Mouse (Mus musculus) lung, postnatal 0 days (tissue): ENCODE results near the gene Sucla2. TPM values are rescaled to one million over a fixed set of nuclear protein-coding genes. Genes with fewer than 3 reads are reported as not detected.
A peak's percentile ranks its signal among the peaks of the same experiment; 100 is the strongest.
"Not testable (repeated sequence)": the region's sequence is repeated elsewhere in the genome, so short reads cannot be mapped to it uniquely, and the experiment has no call there.

ENCODE experiments used
- ATAC-seq: fragments of 200-750 bp; cut with Nextera tagmentation; 2 replicates; pipeline ENCODE4 v1.8.0; 2017; ENCODE audit warnings: moderate library complexity
- DNase-seq: peaks from one replicate; pipeline ENCODE4 v3.0.0-alpha.2; 2016; ENCODE audit warnings: low spot score
- H3K27ac ChIP-seq: fragments of 300-500 bp; sonication (generic); 2 replicates; pipeline ENCODE4 v1.5.1; 2014; ENCODE audit warnings: antibody characterized with exemption, mild to moderate bottlenecking, low read length, mixed read lengths
- H3K27me3 ChIP-seq: fragments of 300-500 bp; sonication (generic); replicated peaks from 2 replicates; pipeline ENCODE4 v1.6.1; 2014; ENCODE audit warnings: low read length, mixed read lengths; ENCODE audit not compliant: insufficient read depth
- H3K36me3 ChIP-seq: fragments of 300-500 bp; sonication (generic); 2 replicates; pipeline ENCODE4 v1.6.1; 2014; ENCODE audit warnings: low read length, mixed read lengths; ENCODE audit not compliant: insufficient read depth
- H3K4me1 ChIP-seq: fragments of 300-500 bp; sonication (generic); 2 replicates; pipeline ENCODE4 v1.6.1; 2014; ENCODE audit warnings: antibody characterized with exemption, low read depth, low read length, mixed read lengths; ENCODE audit not compliant: insufficient read depth
- H3K4me2 ChIP-seq: fragments of 300-500 bp; sonication (generic); replicated peaks from 2 replicates; pipeline ENCODE4 v1.6.1; 2014; ENCODE audit warnings: low read depth, mild to moderate bottlenecking, low read length, moderate library complexity, mixed read lengths
- H3K4me3 ChIP-seq: fragments of 300-500 bp; sonication (generic); 2 replicates; pipeline ENCODE4 v1.5.1; 2014; ENCODE audit warnings: low read depth, low read length
- H3K9ac ChIP-seq: fragments of 300-500 bp; sonication (generic); replicated peaks from 2 replicates; pipeline ENCODE4 v1.6.1; 2014; ENCODE audit warnings: low read depth, mild to moderate bottlenecking
- H3K9me3 ChIP-seq: fragments of 300-500 bp; sonication (generic); 2 replicates; pipeline ENCODE4 v1.6.1; 2016; ENCODE audit warnings: low read length, mixed read lengths
- CTCF ChIP-seq: IDR thresholded peaks from 2 replicates; pipeline ENCODE4 v1.5.1; 2016; ENCODE audit warnings: antibody characterized with exemption, mild to moderate bottlenecking
- EP300 ChIP-seq: IDR thresholded peaks from 2 replicates; pipeline ENCODE4 v1.6.1; 2016; ENCODE audit warnings: antibody characterized with exemption, mild to moderate bottlenecking, control low read depth
- WGBS: fragments of 180-500 bp; shearing (Covaris S2); extraction: QIAGEN DNeasy Blood & Tissue Kit; methylation state at CpG from one replicate; pipeline ENCODE4 v1.1.7; 2014; 5-methylcytosine and 5-hydroxymethylcytosine counted together
- polyA plus RNA-seq: library from polyadenylated mRNA; unstranded; fragments of >200 nt; fragmentation: Nextera tagmentation; extraction: Ambion mirVana; gene quantifications from 2 replicates; pipeline ENCODE4 v1.2.1, GENCODE M21; 2015

The Sucla2 gene
- polyA plus RNA-seq, 1 experiment from 2014 or later: 80.2 TPM

DNA sequence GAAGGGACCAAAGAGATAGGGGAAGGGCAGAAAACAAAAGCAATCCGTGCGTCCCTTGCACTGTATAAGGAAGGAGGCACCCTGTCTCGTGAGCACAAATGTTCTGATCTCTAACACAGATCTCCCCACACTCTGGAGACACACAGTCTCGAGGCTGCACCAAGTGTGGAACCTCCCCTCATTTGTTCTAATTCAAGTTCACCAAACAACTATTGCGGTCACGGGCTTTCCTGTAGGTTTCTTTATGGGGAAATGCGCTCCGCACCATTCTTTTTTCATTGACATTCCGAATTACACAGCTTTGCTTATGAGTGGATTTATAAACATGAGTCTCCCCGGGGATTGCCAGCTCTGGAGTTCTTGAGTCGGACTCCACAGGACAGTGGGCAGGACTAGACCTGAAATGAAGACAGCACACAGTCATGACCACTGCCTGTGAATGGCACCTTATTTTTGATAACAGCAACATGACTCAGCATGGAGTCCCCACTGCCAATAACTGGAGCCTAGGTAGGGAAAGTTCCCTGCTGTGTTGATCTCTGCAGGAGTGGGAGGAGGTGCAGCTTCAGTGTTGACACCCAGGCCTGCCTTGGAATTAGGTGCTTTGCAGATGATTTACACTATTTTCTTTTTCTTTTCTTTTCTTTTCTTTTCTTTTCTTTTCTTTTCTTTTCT, 17.3 kb upstream of the Sucla2 start:
- no peaks in the 10 kb centered on the region for H3K27me3 ChIP-seq
- peak; percentile 67 for TF ChIP-seq EP300
- no peak for TF ChIP-seq CTCF
- ATAC-seq: peak; percentile 82
- peak overlapping the region; percentile 27; the same call in 1 of the 2 replicates for H3K4me2 ChIP-seq
- no peak overlapping the region for H3K9ac ChIP-seq
- 34% methylated on average over 11 of the region's 11 CpGs for WGBS
- H3K27ac ChIP-seq: peak overlapping the region; percentile 61
- DNase-seq: peak; percentile 70
- no peak overlapping the region for H3K4me3 ChIP-seq
- peaks cover 8% of the 10 kb centered on the region; the same call in 1 of the 2 replicates for H3K4me1 ChIP-seq
- H3K9me3 ChIP-seq: no peaks in the 10 kb centered on the region
- H3K36me3 ChIP-seq: no peaks in the 10 kb centered on the region

DNA sequence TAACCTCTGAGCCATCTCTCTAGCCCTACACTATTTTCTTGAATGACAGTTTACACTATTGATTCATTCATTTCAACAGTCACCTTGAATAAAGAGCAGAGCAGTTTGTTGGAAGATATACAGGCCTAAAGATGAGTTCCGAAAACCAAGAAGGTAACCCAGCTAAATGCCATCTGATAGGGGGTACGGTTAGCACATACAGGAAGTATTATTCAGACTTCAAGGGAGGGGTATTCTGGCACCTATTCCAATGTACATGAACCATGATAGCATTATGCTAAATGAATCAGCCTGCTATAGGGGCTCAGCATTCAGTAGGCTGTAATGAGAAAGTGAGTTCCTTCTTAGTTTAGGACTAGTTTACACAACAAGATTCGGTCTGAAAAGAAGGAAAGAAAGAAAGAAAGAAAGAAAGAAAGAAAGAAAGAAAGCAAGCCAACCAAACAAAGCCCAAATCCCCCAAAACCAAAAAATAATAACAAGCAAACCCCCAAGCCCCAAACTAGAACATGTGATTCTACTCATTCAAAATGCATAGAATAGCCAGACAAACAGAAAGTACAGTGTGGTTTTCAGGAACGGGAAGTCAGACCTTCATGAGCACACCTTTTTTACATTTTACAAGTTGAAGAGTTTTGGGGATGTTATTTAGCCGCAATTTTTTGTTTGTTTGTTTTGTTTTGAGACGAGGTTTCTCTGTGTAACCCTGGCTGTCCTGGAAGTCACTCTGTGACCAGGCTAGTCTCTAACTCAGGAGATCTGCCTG, 16.3 kb upstream of the Sucla2 start:
- TF ChIP-seq CTCF: no peak
- no peak for TF ChIP-seq EP300
- 95% methylated on average over 6 of the region's 6 CpGs for WGBS

DNA sequence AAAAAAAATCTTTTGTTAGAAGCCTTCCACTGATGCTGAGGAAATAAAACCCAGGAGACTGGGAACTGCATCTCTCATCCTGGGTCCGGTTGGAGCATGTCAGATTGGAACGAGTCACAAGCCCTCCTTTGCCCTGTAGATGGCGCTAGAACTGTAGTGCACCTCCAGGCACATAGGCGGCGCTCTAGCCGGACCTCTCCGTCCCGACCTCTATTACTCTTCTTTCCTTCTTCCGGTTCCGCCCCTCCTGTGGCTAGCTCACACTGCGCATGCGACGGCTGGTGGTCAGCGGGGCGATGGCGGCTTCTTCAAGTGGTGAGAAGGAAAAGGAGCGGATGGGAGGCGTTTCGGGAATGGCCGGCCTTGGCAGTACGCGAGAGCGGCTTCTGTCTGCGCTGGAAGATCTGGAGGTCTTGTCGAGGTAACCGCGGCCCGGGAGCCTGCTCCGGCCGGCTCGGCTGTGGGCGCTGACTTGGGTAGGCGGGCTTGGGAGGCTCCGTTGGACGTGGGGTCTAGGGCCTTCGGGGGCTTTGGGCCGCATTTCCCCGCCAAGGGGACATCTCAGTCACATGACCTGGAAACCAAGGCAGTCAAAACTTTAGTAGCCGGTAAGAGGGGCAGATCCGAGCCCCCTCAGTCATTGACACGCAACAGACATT, 15.2 kb upstream of the Sucla2 start, which contains the start of gene Med4:
Gene Med4 (plus strand): TSS at position 261 of the 659 bp plus-strand sequence.
- no peaks in the 10 kb centered on the region for H3K36me3 ChIP-seq
- H3K4me1 ChIP-seq: peaks cover 6% of the 10 kb centered on the region; the same call in 1 of the 2 replicates
- H3K9me3 ChIP-seq: no peaks in the 10 kb centered on the region
- H3K27me3 ChIP-seq: no peaks in the 10 kb centered on the region
- H3K4me3 ChIP-seq: peak within 1 kb of the TSS; percentile 97
- peak; percentile 98 for DNase-seq
- ATAC-seq: peak; percentile 92
- under 1% methylated on average over 39 of the region's 41 CpGs for whole genome bisulfite sequencing
- H3K9ac ChIP-seq: peak within 1 kb of the TSS; percentile 83
- H3K4me2 ChIP-seq: peak within 1 kb of the TSS; percentile 81
- H3K27ac ChIP-seq: 0 out of 2 replicates have a peak within 1 kb of the TSS, but pooled peaks have one; percentile 43
- TF ChIP-seq CTCF (peak; percentile 100), EP300 (peak; percentile 71; the same call in 1 of the 2 replicates)

More for the DNA sequence above, 16.3 kb upstream of the Sucla2 start:
- no peak overlapping the region for H3K27ac ChIP-seq
- no peak overlapping the region for H3K9ac ChIP-seq
- peaks cover 6% of the 10 kb centered on the region; the same call in 1 of the 2 replicates for H3K4me1 ChIP-seq
- H3K27me3 ChIP-seq: no peaks in the 10 kb centered on the region
- no peaks in the 10 kb centered on the region for H3K9me3 ChIP-seq
- H3K36me3 ChIP-seq: no peaks in the 10 kb centered on the region
- ATAC-seq (no peak), DNase-seq (no peak)
- no peak overlapping the region for H3K4me3 ChIP-seq
- H3K4me2 ChIP-seq: no peak overlapping the region

DNA sequence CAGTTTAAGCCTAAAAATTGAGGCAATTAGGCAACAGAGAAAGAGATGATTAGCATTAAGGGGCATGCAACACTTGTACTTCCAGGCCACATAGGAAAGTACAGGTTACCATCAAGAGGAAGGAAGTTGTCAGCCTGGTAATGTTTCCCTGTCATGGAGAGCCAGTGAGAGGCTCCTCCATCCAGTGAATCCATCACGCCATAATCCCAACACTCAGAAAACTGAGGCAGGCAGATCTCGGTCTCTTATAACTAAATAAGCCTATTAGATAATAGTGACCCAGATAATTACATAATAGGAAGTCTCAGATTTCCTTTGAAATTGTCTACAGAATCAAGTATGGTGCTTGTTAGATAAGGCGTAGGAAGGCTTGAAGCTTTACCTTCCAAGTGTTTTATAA, 983 bp upstream of the Sucla2 start:
- Histone ChIP-seq H3K9ac (no peak overlapping the region), H3K36me3 (no peaks in the 10 kb centered on the region), H3K4me2 (no peak overlapping the region; the same call in 1 of the 2 replicates), H3K9me3 (no peaks in the 10 kb centered on the region), H3K4me1 (no peaks in the 10 kb centered on the region), H3K27me3 (no peaks in the 10 kb centered on the region), H3K4me3 (no peak overlapping the region), H3K27ac (no peak overlapping the region)
- WGBS: 59% methylated on average over 3 of the region's 3 CpGs
- TF ChIP-seq CTCF: no peak
- no peak for TF ChIP-seq EP300
- ATAC-seq (no peak), DNase-seq (no peak)

DNA sequence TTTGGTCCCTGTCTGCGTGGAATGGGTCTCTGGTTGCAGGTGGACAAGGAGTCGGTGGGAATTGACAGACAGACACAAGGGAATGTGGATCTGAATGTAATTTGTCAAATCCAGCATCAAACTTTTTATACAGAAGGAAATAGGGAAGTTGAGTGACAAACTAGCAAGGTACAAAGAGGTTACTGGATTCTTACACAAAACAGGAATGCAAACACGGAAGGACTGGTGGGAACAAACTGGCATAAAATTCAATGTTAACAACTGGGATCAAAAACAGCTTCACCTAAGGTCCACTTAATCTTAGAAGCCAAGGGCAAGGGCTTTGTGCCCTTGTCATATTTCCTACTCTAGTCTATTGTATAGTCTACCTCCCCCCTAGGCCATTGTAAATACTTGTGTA, 3.5 kb downstream of the Sucla2 start:
- not testable (repeated sequence) for H3K4me3 ChIP-seq, H3K27ac ChIP-seq, H3K36me3 ChIP-seq, H3K4me2 ChIP-seq, DNase-seq, H3K4me1 ChIP-seq, ATAC-seq, H3K9ac ChIP-seq, H3K27me3 ChIP-seq, H3K9me3 ChIP-seq
- WGBS: 83% methylated on average over 3 of the region's 3 CpGs
